Mouse (Mus musculus) C2C12 (cell line): ENCODE measurements around the gene Efnb3.

Source experiments
- CTCF ChIP-seq: IDR thresholded peaks from one replicate; pipeline ENCODE4 v1.5.1; 2011; ENCODE audit not compliant: control insufficient read depth, insufficient read depth, insufficient read length
- MYOG ChIP-seq: IDR thresholded peaks from one replicate; pipeline ENCODE4 v1.6.1; 2011; ENCODE audit not compliant: control insufficient read depth, insufficient read length; ENCODE audit errors: extremely low read depth
- USF1 ChIP-seq: IDR thresholded peaks from one replicate; pipeline ENCODE4 v1.6.1; 2011; ENCODE audit warnings: low read depth, mild to moderate bottlenecking, control low read depth, moderate library complexity

GRCm38 (mm10) chr11:69528031-69528390, 32.0 kb downstream of the Efnb3 start:
- TF ChIP-seq CTCF (no peak), MYOG (no peak), USF1 (no peak)
